Mouse (Mus musculus): ENCODE measurements around the gene St7l. TPM values are rescaled to one million over a fixed set of nuclear protein-coding genes. Genes with fewer than 3 reads are reported as not detected.
"Not testable (repeated sequence)": the region's sequence is repeated elsewhere in the genome, so short reads cannot be mapped to it uniquely, and the experiment has no call there.

St7l gene
- total RNA-seq (2017): 23.3 to 54.1 TPM (median 23.4 TPM) in 3 replicates

GRCm38 (mm10) chr3:104863786-104864650 is at the start of gene St7l, which contains the start of gene Capza1:
St7l (plus strand) TSS chr3:104864005.
Capza1 (minus strand) TSS chr3:104864505.
- ATAC-seq (replicated peaks; ENCODE audit: insufficient number of reproducible peaks, low FRiP score, low TSS enrichment, poor library complexity, severe bottlenecking): peak; percentile 82

DNA sequence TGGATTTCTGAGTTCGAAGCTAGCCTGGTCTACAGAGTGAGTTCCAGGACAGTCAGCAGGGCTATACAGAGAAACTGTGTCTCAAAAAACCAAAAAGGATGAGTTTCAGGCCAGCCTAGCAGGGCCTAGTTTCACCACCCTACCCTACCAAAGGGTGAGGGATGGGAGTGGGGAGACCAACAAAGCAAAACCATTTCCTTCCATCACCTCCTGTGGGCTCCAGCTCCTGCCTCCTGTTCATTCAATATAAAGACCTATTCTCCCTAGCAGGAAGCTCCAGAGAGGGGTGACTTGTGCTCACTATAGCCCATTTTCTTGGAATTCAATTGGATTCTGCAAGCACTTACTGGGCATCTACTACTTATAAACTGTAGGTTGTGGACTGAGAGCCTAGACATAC is 49.1 kb upstream of the St7l start:
- ATAC-seq (replicated peaks; ENCODE audit: insufficient number of reproducible peaks, low FRiP score, low TSS enrichment, poor library complexity, severe bottlenecking): no peak

GRCm38 (mm10) chr3:104815346-104815745 is 48.5 kb upstream of the St7l start:
- ATAC-seq (replicated peaks; ENCODE audit: insufficient number of reproducible peaks, low FRiP score, low TSS enrichment, poor library complexity, severe bottlenecking): no peak

DNA sequence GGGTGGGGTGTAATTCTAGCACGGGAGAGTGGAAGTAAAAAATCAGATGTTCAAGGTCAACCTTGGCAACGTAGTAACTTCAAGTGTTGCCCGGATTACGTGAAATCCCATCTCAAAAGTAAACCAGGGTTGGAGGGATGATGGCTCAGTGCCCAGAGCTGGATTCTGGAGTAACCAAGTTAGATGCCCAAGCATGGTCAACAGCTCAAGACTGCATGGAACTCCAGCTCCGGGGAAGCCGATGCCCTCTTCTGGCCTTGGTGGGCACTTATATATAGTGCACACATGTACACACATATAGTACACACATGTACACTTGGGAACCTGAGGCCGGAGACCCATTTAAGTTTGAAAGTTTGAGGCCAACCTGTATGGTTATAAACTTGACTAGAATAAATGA is 47.7 kb upstream of the St7l start:
- no peak for ATAC-seq (replicated peaks; ENCODE audit: insufficient number of reproducible peaks, low FRiP score, low TSS enrichment, poor library complexity, severe bottlenecking)

- ATAC-seq (replicated peaks; ENCODE audit: insufficient number of reproducible peaks, low FRiP score, low TSS enrichment, poor library complexity, severe bottlenecking): no peak; the same call in 1 of the 2 replicates
These were observed 46.3 kb upstream of the St7l start for GRCm38 (mm10) chr3:104817481-104817990.

GRCm38 (mm10) chr3:104817991-104818748 is 45.6 kb upstream of the St7l start, which contains the start of gene Mov10:
Mov10 (minus strand) TSS chr3:104818563.
- ATAC-seq (replicated peaks; ENCODE audit: insufficient number of reproducible peaks, low FRiP score, low TSS enrichment, poor library complexity, severe bottlenecking): peak; percentile 56

GRCm38 (mm10) chr3:104818749-104819134 is 45.1 kb upstream of the St7l start:
- ATAC-seq (replicated peaks; ENCODE audit: insufficient number of reproducible peaks, low FRiP score, low TSS enrichment, poor library complexity, severe bottlenecking): no peak

GRCm38 (mm10) chr3:104820426-104820825 is 43.4 kb upstream of the St7l start:
- no peak for ATAC-seq (replicated peaks; ENCODE audit: insufficient number of reproducible peaks, low FRiP score, low TSS enrichment, poor library complexity, severe bottlenecking)

DNA sequence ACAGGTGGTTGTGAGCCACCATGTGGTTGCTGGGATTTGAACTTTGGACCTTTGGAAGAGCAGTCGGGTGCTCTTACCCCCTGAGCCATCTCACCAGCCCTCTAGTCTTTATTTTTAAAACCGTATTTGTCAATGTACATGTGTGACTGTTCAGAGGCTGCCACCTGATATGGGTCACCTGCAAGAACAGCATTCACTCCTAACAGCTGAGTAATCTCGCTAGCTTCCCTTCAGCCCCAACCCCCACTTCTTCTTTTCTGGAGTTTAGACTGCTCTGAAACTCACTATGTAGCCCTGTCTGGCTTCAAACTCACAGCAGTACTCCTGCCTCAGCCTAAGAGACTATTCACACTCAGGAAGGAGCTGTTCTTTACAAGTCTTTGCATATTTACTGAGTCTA is 41.4 kb upstream of the St7l start:
- no peak for ATAC-seq (replicated peaks; ENCODE audit: insufficient number of reproducible peaks, low FRiP score, low TSS enrichment, poor library complexity, severe bottlenecking)

- ATAC-seq (replicated peaks; ENCODE audit: insufficient number of reproducible peaks, low FRiP score, low TSS enrichment, poor library complexity, severe bottlenecking): no peak
These were observed 28.0 kb upstream of the St7l start for GRCm38 (mm10) chr3:104835797-104836196.

DNA sequence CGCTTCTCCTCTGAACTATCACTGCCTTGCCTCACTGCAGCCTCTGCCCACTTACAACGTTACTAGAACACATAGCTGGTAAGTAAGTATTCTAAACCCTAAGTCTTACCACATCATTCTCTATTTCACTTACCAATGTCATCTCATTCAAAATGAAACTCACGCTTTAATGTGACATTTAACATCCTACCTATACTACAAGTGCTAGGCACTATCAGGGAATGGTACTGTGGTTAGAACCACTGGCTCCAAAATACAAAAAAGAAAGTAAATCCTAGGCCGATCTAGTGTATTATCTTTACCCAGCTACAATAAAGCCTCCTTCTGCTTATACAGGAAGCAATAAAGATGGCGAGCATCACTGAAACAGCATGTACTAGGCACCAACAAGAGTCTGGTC is 22.8 kb upstream of the St7l start:
- no peak for ATAC-seq (replicated peaks; ENCODE audit: insufficient number of reproducible peaks, low FRiP score, low TSS enrichment, poor library complexity, severe bottlenecking)

DNA sequence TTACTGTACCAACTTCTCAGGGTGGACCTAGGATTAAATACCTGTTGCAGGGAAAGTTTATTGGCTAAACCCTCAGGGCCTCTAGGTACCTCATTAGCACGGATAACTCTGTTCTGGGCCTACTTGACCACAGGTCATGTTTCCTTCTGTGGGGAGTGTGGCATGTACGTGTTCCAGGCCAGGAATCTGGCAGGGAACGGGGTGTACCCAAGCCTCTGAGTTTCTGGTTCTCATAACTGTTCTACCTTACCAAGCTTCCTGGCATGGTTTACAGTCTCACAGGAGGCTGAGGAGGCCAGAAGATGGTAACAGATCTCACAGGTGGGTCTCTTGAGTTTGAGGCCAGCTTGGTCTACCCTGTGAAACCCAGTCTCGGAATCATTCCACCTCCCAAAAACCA is 17.2 kb upstream of the St7l start:
- ATAC-seq (replicated peaks; ENCODE audit: insufficient number of reproducible peaks, low FRiP score, low TSS enrichment, poor library complexity, severe bottlenecking): no peak

- no peak for ATAC-seq (replicated peaks; ENCODE audit: insufficient number of reproducible peaks, low FRiP score, low TSS enrichment, poor library complexity, severe bottlenecking)
These were observed 9.3 kb upstream of the St7l start for GRCm38 (mm10) chr3:104854465-104854864.

DNA sequence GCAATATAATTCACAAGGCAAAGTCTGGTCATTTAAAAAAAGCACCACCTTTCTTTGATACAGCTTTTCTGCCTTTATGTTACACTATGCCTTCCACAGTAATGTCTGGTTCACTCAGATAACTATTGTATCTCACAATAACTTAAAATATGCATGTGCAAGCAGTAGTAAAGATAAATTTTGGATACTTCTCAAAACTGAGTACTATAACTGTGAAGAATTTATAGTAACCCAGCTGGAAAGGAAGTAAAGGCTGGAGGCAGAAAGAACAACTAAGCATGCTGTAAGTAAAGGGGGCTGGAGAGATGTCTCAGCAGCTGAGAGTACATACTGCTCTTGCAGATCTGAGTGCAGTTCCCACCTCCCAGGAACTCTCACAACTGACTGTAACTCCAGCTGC is 8.9 kb upstream of the St7l start:
- no peak for ATAC-seq (replicated peaks; ENCODE audit: insufficient number of reproducible peaks, low FRiP score, low TSS enrichment, poor library complexity, severe bottlenecking)

- ATAC-seq (replicated peaks; ENCODE audit: insufficient number of reproducible peaks, low FRiP score, low TSS enrichment, poor library complexity, severe bottlenecking): peak; percentile 82; the same call in 1 of the 2 replicates
These were observed 7.7 kb upstream of the St7l start for GRCm38 (mm10) chr3:104856106-104856505.

GRCm38 (mm10) chr3:104858560-104858959 is 5.2 kb upstream of the St7l start:
- no peak for ATAC-seq (replicated peaks; ENCODE audit: insufficient number of reproducible peaks, low FRiP score, low TSS enrichment, poor library complexity, severe bottlenecking)

GRCm38 (mm10) chr3:104864651-104865340 is 991 bp downstream of the St7l start:
- ATAC-seq (replicated peaks; ENCODE audit: insufficient number of reproducible peaks, low FRiP score, low TSS enrichment, poor library complexity, severe bottlenecking): peak; percentile 60

DNA sequence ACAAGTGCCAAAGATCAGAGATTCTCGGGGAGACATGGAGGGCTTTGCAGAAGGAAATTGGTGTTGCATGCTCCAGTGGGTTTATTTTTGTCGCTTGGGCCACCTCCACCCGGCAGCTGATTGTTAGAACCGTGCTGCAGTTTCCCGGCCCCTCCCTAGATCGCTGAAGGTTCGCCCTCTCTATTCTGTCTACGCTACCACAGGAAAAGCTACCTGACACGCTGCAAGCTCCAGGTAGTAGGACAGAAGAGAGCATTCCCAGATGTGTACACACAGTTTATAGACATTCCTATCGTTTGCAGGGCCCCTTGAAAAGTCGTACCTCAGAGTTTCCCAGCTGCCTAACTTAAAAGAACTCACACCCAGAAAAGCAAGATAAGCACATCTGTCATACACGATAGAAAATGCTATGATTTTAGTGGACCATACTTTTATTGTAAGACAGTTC is 1.6 kb downstream of the St7l start:
- ATAC-seq (replicated peaks; ENCODE audit: insufficient number of reproducible peaks, low FRiP score, low TSS enrichment, poor library complexity, severe bottlenecking): 0 out of 2 replicates have a peak, but pooled peaks have one; percentile 11

DNA sequence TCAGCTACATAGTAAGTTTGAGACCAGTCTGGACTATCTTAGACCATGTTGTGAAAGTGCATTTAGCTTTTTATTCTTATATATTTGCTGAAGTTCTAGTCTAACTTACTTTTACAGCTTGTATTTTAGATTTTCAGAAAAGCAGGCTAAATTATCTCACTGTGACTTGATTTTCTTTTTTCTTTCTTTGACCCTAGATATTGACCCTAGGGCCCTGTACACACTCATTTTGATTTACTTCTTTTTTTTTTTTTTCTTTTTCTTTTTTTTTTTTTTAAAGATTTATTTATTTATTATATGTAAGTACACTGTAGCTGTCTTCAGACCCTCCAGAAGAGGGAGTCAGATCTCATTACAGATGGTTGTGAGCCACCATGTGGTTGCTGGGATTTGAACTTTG is 2.9 kb downstream of the St7l start:
- not testable (repeated sequence) for ATAC-seq (replicated peaks; ENCODE audit: insufficient number of reproducible peaks, low FRiP score, low TSS enrichment, poor library complexity, severe bottlenecking)
